Mouse (Mus musculus) CD4-positive helper T cell, adult 2 months (primary cell): ENCODE data around the gene Scube3.

Source experiments
- DNase-seq: peaks from one replicate; pipeline ENCODE4 v3.0.0-alpha.2; 2012; ENCODE audit warnings: low read depth, missing footprints, low spot score

Gene Scube3

DNA sequence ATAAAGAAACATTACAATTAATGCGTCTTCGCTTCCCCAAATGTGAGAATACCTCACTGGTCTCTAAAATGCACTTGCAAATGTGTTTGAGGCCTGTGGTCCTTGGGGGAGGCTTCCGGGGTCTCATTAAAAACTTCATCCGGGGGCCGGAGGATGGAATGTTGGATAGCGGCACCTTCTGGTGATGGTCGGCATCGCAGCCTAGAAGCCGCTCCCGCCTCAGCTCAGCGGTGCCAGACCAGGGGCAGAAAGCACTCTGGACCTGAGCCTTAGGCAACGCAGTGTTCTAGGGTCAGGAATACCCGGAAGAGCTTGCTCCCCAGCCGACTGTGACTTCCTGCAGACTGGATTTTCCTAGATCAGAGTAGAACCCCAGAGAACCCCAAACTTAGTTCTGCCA lies 8.7 kb upstream of the Scube3 start:
- peak; percentile 39 for DNase-seq

DNA sequence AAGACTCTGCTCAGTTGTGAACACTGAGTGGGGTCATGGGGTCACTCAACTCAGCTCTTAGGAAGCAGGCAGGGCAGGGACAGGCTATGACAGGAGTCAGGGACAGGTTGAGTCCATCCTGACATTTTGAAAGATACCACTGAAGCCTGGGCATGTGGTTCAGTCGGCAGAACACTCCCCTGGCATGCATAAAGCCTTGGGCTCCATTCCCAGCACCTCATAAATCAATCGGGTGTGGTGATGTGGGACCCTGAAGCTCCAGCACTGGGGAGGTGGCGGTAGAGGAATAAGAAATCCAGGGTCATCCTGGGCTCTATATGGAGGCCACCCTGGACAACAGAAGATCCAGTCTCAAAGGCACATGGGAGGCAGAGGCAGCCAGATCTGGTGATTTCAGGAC lies 6.4 kb upstream of the Scube3 start:
- DNase-seq = no peak

DNA sequence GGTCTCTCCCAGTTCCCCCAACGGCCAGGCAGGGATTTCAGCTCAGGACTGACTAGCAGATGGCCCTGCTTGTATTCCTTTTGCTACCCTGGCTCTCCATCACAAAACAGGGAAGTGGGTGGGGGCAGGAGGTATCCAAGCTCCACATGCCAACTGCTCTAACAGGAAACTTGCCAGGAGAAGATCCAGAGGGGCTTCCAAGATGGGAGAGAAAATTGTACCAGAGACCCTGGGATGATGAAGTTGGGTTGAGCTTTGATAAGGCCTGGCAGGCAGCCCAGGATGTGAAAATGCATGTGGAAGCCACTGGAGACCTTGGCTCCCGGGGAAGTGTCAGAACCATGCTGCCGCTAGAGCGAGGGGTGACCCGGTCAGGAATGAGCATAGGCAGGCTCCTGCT lies 5.7 kb upstream of the Scube3 start:
- DNase-seq = no peak

DNA sequence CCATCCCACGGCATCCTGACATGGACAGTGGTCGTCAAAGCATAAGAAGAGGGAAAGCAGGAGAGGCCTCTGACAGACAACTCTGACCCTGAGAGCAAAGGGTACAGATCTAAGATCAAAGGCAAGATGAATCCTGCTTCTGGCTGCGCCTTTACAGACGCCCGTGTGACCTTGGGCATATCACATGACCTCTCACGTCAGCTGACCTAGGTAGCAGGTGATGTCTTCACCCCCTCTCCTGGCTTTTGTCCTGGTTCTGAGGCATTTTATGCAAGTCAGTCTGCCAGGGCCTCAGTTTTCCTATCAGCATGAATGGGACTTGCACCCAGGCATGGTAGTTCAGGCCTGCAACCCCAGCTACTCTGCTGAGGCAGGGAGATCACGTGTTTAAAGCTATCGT lies 3.9 kb upstream of the Scube3 start:
- DNase-seq = no peak

DNA sequence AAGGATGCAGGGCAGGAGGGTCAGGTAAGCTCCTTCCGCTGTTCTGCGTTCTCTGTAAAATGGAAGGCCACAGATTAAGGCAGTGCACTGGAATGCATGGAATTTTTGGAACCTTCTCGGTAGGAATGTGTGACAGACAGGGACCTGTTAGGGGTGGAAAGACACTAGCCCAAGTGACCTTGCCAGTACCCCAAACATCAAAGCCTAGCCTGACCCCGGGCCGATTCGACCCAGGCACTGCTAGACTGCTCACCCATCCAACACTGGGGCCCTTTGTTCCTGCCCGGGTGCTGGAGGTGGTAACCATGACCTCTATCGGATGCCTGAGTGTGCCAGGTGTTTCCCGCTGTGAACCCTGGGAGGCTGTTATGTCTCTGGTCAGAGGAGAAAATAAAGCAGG lies 3.3 kb upstream of the Scube3 start:
- DNase-seq = no peak

DNA sequence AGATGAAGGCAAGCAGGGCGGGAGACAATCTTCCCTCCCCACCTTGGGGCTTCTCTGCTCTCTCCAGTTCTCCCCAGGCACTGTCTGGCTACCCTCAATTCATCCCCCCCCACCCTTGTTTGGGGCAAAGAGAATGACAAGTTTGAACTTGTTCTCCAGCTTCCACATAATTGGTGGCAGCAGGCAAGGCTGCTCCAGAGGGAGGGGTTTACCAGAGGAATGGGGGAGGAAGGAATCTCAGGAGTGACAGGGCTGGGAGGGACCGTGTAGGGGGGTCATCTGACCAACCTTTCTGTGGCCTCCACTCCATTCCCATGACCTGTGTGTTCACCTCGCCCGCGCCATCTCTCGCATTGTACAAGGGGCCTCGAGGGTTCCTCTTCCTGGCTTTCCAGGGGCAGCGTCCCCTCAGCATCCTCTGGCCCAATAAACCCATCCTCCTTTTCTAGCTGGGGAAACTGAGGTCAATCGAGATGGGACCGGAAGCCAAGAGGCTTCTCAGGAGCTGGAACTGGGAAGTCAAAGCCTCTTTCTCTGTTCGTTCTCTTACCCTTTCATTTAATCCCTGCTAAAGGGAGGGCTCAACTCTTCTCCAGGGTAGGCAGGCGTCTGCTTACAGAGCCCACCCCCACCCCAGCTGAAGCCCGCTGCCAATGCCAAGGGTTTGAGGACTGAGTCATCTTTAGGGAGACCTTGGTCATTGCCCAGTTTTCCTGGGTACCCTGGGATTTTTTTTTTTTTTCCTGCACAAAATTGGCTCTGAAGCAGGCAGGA lies 1.3 kb upstream of the Scube3 start:
- no peak for DNase-seq

DNA sequence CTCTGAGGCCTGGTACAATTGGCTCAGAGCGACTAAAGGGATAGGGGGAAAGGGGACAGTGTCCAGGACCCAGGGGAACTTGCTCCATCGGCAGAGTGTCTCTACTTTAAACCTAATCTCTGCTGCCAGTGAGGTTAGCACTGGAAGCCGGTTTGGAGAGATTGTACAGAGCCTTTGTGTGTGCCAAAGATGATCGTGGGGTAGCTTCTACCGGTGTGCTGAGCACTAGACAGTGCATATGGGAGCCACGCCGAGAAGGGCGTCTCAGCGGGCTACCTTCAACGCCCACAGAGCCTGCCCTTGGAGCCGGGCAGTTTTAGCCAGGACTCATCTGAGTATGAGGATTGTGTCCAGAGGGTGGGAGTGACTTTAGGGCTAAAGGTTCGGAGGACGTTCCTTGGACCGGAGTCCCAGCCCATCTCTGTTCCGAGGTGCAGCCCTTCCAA lies 713 bp upstream of the Scube3 start:
- DNase-seq = no peak

DNA sequence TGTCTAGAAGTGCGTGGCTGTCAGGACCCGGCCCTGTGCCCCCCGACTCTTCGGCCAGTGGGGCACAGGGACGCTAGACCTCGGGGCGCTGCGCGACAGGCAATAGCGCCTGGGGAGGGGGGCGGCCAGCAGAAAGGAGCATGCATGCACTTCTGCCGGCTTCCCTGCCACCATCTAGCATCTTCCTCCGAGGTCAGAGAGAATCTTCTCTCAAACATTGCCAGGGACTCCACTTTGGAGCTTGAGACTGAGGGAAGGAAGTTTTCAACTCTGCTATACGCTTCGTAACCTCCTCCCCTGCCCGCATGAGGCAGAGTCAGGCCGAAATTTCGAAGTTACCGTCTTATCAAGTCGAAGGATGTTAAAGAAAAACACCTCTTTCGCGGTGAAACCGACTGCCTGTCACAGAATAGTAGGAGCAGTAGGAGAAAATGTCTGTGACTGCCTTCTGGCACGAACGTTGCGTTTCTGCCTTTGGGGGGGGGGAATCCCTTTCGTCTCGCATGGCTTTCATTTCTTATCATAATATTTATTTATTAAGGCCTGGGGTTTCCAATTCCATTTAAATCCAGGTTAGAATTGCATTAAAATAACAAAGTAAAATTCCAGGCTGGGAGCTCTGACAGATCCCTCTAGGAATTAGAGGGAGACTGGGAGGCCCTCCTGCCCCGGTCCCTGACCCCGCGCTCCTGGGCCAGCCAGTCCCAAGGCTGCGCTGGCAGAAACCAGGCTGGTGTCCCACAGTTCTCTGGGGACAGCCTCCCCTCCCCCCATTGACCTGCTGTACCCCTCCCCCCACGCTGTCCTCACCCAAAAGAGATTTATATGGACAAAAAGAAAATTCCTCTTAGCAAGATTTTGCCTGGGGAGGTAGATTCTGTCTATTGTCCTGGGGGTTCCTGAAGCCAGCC lies 1.0 kb downstream of the Scube3 start:
- no peak for DNase-seq

DNA sequence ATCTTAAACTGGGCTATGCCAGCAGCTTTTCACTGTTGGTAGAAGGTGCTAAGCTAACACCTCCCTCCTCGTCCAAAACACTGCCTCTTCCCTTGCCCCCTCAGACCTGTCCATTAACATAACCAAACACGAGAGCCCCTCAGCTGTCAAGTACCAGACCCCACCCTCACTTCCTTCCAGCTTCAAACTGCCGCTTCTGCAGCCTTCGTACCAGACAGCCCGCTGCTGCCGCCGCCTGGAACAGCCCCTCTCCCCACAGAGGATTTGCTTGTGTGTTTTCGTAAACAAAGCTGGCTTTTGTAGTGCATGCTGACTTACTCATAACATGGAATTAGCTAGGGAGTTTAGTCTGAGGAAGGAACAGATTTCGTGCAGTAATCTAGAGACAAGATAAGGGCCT lies 1.8 kb downstream of the Scube3 start:
- no peak for DNase-seq

DNA sequence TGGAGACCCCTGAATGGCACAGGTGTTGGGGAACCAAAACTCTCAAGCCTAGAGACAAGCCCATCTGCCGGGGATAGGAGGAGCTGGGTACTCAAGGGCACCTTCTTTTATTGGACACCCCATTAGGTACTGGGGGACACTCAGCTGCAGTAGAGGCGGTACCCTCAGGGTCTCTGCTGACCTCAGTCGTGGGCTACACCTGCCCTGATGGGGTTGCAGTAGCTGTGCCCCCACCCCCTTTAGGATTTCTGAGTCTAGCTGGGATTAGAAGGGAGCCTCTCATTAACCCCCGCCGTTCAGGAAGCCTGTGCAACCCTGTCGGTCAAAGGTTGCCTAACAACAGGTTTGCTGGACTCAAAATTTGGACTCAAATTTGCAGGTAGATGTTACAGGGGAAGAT lies 2.3 kb downstream of the Scube3 start:
- no peak for DNase-seq

DNA sequence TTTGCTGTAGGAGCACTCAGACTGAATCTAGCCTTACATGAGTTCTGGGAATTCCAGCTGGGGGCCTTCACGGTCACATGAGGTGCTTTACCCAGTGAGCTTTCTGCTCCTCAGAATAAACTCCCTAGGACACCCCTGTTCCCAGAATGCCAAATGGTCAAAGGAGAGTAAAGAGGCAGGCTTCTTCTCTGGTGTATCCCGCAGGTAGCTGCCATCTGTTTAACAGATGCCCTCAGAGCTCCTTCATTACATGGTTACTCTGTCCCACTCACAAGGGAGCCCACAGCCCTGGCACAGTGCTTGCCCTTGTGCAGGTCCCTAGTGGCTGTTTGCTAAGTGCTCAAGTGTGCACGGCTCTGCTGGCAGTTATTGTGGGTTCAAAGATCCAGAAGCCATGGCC lies 6.3 kb downstream of the Scube3 start:
- DNase-seq = no peak

DNA sequence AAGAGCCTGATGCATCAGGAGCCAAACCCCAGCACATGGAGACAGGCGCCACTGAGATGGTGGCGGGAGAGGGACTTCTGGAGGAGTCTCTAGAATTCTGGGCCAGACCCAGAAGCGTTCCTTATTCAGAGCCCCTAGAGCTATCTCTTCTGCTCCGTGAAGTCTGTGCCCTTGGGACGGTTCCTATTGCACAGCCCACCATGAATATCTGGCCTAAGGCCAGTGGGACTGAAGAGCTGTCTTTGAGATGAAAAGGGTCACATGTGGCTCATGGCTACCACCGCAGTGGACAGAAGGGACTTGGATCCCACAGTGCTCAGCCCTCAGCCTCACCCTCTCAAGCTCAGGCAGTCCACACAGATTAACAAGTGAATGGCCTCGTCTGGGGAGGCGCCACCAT lies 7.8 kb downstream of the Scube3 start:
- DNase-seq = no peak

DNA sequence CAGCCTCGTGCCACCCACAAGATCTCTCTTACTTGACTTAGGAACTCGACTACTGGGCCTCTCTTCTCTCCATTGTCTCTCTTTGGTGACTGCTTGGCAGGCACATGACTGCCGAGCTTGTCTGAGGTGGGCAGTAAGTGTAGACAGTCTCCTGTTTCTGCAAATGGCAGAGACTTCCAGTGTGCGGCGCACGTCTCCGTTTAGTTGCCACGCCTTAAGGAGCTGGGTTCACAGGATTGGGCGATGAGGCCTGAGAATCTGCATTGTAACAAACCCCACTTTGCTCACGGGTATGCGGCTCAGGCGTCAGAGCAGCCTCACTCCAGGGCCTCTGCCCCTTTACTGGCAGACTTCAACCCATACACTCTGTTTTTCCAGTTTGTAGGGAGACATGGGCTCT lies 8.5 kb downstream of the Scube3 start:
- DNase-seq = no peak

DNA sequence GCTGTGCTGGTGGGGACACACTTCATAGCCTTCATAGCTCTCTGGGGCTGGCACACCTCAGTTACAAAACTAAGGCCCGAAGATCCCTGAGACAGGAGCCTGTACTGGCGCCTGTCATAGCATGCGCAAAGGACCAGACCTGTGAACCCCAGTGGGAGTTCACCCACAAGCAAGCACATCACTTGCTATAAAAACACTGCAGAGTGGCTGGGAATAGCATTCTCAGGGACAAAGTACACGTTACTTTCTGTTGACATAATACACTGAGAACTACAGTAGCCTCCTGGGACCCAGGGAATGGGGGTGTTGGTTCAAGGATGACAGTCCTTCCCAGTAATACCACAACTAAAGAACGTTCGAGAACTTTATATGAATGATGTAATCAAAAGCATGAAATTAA lies 11.2 kb downstream of the Scube3 start:
- DNase-seq = no peak

DNA sequence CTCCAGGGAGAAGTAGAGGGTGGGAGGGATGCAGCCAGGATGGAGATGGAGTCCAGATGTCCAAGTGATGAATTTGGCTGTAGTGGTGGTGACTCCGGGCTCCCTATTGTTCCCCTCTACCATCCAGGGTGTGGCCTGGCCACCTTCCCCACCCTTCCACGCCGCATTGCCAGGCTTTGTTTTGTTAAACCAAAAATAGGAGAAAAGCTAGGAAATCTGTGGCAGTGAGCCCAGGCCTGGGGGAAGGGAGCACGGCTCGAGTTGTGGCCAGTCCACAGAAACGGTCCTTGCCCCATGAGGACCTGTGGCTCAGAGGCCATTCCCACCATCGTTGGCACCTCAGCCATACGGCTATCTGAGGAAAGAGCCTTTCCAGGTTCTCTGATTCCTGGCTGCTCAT lies 13.0 kb downstream of the Scube3 start:
- no peak for DNase-seq

DNA sequence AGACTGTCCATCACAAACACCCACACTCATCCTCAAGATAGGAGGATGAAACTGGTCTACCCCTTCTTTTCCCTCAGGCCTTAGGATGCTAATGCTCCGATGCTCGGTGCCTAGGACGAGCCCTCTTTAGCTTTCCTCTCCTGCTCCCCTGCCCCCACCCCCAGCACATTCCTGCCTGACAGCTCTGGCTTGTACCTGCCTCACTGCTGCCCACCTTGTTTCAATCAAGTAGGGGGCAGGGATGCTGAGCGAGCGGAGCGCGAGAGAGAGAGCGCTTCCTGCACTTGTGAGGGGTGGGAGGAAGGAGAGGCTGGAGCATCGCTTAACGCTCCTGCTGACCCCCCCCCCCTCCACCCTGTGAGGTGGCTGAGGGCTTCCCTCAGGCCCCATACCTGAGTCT lies 18.4 kb downstream of the Scube3 start:
- DNase-seq = no peak

DNA sequence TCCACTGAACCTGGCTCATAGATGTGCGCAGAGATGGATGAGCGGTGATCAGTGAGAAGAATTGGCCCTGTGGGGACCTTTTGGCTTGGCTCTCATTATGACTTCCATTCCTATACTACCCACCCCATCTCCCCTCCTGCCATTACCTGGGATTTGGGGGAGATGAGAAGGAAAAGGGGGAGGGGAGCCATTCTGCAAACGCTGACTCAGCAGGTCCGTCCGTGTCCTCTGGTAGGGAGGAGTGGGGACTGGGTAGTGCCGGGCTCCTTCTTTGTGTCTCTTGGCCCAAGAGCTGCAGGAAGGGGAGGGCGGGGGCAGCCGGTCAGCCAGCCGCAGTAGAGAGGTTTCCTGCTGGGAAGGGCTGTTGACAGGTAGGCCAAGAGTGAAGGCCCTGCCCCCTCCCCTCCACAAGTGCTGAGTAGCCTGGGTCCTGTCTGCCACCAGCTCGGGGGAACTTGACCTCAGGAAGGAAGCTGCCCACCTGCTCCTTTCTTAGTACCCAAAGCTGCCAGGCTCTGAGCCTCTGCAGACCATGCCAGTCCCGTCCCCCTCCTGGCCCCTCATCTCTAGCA lies 19.5 kb downstream of the Scube3 start:
- no peak for DNase-seq

DNA sequence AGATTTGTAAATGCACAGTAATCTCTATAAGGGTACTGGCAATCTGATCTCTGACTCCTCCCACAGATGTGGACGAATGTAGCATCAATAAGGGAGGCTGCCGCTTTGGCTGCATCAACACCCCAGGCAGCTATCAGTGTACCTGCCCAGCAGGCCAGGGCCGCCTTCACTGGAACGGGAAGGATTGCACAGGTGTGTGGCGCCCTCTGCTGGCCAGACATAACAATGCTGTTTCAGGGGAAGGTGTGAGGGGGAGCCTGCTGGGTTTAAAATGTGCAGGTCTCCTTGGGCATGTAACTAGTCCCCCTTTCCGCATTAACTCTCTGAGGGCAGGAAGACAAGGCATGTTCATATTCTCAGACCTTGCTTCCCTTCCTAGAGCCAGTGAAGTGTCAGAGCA lies 21.7 kb downstream of the Scube3 start:
- peak; percentile 73 for DNase-seq

DNA sequence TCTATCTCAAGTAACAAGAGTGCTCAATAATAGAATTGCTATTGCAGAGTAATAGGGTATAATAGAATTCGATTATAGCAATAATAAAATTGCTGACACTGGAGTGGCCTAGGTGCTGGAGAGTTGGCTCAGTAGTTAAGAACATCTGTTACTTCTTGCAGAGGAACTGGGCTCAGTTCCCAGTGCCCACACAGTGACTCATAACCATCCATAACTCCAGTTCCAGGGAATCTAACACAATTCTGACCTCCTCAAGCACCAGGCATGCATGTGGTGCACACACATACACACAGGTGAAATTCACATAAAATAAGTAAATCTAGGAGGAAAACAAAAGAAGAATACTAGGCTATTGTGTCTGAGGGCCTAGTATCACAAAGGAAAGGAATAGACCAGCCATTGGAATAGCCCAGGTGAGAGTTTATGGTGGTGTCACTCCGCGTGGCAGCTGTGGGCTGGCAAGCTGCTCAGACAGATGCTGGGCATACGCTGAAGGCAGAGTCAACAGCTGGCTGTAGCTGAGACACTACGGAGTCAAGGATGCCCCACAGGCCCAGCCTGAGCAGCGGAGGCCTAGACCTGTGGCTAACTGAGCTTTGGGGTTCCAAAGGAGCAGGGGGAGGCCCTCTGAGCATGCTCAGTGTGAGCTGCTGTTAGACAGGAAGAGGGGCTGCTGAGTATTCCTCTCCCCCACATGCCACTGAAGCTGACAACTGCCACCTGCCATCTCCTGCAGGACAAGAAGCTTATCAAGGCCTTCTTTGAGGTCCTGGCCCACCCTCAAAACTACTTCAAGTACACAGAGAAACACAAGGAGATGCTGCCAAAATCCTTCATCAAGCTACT lies 28.7 kb downstream of the Scube3 start:
- no peak for DNase-seq

DNA sequence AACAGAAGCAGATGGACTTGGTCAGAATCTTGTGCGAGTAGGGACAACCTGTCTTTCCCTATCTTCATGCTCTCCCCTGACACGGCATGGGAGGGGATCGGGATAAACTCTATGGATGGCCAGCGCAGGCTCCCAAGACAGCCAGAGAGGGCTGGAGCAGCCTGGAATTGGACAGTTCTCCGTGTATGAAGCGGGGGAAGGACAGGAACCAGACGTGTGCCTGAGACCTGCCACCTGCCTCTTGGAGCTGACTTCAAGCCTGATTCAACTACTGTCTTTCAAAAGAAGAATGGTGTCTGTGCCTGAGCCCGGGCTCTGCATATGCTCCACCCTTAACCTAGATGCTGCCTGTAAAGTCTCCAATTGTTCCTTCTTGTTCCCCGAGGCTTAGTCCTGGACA lies 30.7 kb downstream of the Scube3 start:
- no peak for DNase-seq

DNA sequence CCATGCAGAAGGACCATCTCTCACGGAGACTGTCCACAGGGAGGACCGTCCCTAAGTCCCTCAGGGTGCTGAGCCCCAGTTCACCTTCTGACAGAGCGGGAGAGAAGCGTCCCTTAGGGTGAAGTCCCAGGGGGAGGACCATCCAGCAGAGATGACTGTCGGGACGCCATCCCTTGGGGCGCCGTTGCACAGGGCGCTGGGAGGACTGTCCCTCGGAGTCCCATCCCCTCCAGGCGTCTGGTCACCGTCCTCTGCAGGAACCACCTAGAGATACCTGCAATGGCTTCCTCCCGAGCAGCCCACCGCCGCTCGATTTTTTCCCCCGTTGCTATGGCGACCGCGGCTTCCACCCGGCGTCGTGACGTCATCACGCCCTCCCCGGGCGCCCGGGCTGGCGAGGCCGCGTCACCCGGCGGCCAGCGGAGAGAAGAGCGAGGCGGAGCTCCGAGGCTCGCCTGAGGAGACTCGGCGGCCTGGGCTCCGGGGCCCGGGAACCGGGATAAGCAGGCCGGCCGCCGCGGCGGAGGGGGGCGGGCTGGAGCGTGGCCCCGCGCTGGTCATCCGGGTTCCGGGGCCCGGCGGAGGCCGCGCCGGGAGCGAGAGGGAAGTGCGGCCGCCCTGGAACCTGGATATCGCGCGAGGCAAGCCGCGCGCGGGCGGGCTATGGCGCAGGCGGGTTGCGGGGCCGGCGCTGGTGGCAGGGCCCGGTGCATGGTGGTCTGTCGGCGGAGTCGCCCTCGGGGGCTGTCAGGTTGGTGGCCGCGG lies 35.0 kb downstream of the Scube3 start, which contains the start of gene Zfp523:
Gene Zfp523 (plus strand): TSS at position 355 of the 765 bp plus-strand sequence.
- DNase-seq = peak; percentile 93
